Mouse (Mus musculus): ENCODE data around the gene Pdk2.

Pdk2 gene

DNA sequence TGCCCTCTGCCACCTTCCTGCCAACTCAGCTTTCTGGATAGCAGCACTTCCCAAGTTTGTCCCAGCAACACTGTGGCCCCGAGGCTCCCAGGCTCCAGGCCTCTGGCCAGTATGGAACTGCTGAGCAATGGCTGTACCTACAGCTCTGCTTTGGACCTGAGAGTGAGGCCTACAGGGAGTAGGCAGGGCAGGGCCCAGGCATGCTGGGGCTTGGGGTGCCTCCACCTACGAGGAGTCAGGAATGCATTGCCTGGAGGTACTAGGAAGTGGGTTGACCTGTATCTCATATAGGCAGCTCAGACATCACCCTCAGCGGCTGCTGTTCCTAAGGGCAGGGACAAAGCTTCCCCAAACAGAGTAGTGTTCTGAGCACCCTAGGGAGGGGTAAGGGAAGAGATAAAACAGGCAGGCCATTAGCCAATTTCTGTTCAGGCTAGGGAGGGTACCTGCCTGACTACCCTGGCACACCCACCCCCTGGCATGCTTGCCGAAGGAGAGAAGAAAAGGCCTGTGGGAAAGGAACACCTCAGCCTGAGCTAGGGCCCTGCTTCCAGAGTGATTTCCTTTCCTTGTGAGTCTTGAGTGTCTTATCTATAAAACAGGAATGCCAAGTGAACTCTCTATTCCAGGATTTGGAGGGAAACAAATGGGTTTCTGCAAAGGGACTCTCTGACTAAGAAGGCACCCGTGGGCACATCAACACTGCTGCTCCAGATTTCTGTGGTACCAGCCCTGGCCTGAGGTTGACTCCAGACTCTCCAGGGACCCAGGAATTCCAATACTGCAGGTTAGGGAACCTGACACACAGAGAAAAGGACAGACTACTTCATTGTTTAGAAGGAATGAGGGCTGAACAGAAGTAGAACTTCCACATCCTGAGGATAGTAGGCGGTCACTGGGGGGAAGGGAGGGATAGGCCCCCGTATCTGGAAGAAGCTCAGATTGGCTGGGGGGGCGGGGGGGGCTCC, 29.3 kb upstream of the Pdk2 start:
- DNase-seq (ENCODE audit: low spot score in 2 of 2): no peak

- no peak for DNase-seq (ENCODE audit: low spot score in 2 of 2)
Measured at GRCm38 (mm10) chr11:95069226-95069957, 28.2 kb upstream of the Pdk2 start.

DNA sequence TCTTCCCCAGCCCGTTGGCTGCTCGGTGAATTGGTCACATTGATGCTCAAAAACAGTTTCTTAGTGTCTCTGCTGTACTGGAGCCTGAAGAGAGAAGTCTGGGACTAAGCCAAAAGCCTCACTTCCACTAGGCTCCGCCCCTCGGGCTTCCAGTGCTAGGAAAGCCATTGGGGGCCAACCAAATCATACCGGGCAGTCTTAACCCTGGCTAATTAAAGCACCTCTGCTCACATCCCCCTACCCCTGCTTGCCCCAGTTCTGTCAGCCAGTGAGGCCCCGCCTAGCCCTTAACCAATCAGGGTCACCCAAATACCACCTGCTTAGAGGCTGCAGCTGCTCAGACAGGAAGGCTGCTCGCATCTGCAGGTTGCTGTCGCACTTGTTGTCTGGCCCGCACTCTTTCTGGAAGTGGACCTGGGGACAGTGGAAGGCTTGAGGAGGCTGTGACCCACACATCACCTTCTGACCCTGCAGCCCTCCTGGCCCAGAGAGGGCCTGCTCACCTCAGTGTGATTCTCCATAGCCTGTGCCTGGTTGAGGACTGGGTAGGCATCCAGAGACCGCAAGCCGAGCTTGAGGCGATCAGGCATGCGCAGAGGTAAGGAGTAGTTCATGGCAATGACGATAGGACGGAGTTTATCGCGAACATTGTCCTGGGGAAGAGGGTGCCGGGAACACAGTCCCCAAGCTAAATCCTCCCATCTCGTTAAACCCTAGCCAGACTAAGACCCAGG, 15.8 kb upstream of the Pdk2 start:
- no peak for DNase-seq (ENCODE audit: low spot score in 2 of 2)

DNA sequence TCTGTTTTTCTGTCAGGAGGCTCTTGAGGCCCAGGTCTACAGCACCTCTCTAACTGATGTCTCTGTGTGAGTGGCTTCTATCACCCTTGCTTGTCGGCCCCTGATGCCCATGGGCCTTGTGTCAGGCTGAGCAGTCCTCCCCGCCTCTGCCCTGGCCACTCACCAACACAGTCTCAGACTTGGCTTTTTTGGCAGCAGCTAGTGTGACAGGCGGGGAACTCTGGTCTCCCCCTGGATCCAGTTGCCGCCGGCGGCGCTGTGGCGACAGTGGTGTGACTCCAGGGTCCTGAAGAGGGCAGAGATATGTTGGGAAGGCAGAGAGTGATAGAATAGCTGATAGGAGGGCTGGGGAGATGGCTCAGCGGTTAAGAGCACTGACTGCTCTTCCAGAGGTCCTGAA, 11.9 kb upstream of the Pdk2 start:
- DNase-seq (ENCODE audit: low spot score in 2 of 2): no peak

GRCm38 (mm10) chr11:95046980-95047680, 6.0 kb upstream of the Pdk2 start:
- peak in 1 of 2 experiments; percentile 49 for DNase-seq (ENCODE audit: low spot score in 2 of 2)

DNA sequence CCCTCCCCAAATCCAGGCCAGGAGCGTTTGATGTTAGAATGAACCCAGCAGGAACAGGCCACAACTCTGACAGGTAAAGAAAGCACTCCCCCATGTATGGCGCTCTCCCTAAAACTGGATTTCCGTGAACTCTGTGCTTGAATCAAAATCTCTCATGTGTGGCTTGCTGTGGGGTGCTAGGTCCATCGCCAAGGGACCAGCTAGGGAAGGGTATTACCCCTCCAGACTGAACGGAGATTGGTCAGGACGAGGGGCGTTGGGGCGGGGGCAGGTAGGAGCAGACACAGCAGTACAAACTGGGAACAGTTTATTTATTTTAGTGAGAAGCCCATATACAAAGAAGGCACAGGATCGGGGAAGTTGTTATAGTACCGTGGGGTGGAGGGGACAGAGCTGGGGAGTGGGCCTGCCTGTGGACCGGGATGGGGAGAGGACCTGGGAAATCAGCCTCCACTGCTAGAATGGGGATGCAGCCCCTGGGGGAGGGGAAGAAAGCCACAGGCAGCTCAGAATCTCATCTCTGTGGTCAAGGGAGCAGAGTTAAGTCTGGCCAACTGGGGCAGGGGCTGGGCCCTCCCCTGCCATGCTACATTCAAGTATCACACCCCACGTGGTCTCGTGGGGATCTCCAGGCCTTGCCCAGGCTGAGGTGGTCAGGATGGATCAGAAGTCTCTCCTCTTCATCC, 3.2 kb upstream of the Pdk2 start:
- no peak for DNase-seq (ENCODE audit: low spot score in 2 of 2)

DNA sequence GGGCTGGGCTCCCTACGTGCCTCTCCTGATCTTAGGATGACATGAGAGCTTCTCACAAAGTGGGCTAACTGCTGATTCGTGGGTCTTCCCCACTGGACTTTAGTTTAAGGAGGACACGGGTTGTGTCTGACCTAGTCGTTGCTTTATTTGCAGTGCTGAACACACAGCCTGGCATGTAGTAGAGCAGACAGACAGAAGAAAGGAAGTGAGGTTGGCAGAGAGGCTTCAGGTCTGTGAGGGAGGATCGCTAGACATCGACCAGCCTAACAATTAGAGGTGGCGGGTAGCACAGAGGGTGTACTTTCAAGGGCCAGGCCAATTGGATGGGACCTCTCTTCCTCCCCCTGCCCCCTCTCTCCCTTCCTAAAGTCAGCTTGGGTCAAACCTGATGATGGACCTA, 2.5 kb upstream of the Pdk2 start:
- no peak for DNase-seq (ENCODE audit: low spot score in 2 of 2)

DNA sequence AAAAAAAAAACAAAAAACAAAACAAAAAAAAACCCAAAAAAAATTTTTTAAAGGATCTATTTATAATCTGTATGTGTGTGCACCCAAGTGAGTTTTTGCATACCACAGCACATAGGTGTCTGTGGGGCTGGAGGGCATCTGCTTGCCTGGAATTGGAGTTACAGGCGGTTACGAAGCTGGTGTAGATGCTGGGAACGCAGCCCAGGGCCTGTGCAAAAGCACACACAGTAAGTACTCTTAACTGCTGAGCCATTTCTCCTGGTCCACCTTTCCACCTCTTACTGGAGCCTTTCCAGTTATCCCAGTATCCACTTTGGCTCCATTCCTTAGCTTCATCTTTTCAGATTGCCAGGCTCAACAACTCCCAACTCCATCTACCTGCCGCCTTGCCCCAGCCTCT, 1.9 kb upstream of the Pdk2 start:
- no peak for DNase-seq (ENCODE audit: low spot score in 2 of 2)

- DNase-seq (ENCODE audit: low spot score in 2 of 2): peak; percentile 60 to 78
Measured at GRCm38 (mm10) chr11:95042096-95042495, 942 bp upstream of the Pdk2 start.

DNA sequence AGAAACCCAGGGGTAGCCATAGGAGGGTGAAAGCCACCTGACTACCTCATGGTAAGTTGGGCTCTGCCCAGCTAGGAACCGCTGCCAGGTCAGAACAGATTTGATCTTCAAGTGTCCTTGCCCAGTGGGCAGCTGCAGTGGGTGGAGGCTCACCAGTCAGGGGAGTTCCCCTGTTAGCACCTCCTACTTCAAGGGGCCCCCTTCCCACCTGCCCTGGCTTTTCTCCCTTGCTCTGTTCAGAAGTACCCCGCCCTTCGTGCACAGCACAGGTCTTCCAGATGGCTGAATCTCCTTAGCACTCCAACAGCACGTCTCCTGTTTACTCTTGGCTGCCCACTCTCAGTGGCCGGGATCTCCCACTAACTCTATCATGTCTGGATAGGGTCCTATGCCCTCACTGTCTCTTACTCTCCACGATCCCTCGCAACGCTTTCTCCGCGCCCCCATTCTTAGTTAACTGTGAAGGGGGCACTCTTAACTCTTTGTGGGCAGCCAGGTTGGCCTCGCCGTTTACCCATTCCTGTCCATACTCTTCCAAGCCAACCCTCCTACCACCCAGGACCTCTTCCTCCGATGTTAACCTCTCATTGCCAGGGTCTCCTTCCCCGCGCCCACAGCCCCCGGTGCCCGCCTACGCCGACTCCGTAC, 539 bp downstream of the Pdk2 start:
- no peak for DNase-seq (ENCODE audit: low spot score in 2 of 2)

DNA sequence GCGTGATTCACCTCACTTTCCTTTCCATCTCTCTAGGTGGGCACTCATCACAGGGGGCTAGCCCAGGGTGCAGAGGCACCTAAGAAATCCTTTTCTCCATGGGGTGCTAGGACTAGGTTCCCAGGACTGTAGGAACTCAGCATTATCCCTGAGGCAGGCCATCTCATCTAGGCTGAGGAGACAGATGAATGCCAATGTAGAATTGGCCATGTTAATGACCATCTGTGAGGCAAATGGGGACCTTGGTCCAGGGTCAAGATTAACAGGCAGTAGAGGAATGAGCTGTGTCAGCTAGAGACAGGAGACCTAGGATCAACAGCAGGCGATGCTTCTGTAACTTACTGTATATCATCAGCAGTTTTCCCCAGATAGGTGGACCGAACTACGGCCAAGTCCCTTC, 1.4 kb downstream of the Pdk2 start:
- no peak for DNase-seq (ENCODE audit: low spot score in 2 of 2)

DNA sequence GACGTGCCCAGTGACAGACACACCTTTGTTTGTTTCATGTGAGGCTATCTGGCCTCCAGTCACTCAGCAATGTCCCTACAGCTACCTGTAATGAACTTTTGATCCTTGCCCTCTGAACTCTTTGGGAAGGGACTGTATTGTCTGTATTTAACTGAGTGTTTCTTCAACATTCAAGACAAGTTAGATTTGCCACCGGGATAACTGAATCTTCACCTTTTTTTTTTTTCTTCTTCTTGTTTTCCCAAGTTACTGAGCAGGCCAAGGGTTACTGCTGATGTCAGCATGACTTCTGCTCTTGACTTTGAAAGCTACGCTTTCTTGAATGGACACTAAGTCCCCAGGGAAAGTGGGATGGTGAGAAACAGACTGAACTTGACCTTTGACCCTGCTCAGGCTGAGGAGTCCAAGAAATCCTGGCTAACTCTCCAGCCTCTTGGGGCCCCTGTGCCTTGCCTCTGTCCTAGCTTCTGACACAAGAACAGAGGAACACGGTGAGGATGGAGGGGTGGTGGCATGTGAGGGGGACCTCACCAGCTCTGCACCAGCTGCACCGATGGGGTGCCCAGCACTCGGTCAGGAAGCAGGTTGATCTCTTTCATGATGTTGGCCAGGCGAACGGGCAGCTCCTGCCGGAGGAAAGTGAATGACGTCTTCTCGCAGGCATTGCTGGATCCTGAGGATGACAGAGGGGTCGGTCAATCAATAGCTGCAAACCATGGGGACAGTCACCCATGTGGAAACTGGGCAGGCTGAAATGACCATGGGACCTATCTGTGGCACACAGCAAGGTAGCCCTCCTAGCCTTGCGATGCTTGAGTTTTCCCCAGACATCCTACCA, 2.1 kb downstream of the Pdk2 start:
- no peak for DNase-seq (ENCODE audit: low spot score in 2 of 2)

GRCm38 (mm10) chr11:95038156-95038817, 2.9 kb downstream of the Pdk2 start:
- DNase-seq (ENCODE audit: low spot score in 2 of 2): no peak

GRCm38 (mm10) chr11:95037306-95037705, 3.8 kb downstream of the Pdk2 start:
- no peak for DNase-seq (ENCODE audit: low spot score in 2 of 2)

DNA sequence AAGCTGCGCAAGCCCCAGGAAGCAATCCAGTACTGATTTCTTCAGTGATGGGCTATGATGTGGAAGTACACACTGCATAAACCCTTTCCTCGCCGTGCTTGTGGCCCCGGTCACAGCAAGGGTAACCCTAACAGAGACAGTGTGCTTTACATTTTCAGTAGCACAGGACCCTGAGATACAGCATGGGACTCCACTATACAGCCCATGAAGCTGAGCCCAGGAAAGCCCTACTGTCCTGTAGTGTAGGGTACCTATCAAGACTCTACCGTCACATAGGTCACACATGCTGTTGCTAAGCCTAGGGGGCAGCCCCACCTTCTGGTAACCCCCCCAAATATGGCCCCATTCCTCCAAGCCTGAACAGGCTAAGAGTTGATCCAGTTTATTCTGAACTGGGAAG, 4.6 kb downstream of the Pdk2 start:
- DNase-seq (ENCODE audit: low spot score in 2 of 2): no peak

DNA sequence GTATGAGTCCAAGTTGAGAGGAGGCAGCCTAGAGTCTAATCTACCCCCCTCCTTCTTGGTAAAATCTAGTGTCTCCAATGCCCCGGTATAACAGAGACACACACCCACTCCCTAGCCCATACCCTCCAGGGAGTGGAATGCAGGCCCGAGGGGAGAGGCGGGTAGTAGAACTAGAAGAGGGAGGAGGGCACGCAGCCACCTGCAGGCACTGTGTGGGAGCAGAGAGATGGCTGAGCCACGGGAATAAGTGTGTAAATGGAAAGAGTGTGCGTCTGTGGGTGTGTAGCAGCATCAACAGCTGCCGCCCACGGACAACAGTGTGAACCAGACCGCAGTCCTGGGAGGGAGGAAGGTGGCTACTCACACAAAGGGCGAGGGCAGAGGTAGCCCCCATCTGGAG, 6.3 kb downstream of the Pdk2 start:
- DNase-seq (ENCODE audit: low spot score in 2 of 2): no peak

- DNase-seq (ENCODE audit: low spot score in 2 of 2): no peak
Measured at GRCm38 (mm10) chr11:95033617-95034016, 7.5 kb downstream of the Pdk2 start.

DNA sequence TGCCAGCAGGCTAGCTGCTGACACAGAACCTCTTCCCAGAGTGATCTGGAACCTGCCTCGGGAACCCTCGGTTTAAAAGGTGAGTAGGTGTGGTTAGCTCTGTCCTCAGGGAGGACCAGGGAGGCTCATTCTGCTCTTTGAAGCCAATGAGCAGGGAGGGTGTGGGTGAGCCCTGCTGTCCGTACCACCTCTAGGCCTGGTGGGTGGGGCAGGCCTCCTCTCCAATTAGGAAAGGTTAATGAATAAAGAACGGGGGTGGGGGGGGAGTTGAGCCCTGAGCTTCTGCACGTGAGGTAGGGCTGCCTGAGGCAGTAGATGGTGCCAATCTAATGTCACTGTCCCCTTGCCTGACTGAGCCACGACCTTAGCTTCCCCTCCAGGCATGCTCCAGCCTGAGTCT, 8.2 kb downstream of the Pdk2 start:
- no peak for DNase-seq (ENCODE audit: low spot score in 2 of 2)

DNA sequence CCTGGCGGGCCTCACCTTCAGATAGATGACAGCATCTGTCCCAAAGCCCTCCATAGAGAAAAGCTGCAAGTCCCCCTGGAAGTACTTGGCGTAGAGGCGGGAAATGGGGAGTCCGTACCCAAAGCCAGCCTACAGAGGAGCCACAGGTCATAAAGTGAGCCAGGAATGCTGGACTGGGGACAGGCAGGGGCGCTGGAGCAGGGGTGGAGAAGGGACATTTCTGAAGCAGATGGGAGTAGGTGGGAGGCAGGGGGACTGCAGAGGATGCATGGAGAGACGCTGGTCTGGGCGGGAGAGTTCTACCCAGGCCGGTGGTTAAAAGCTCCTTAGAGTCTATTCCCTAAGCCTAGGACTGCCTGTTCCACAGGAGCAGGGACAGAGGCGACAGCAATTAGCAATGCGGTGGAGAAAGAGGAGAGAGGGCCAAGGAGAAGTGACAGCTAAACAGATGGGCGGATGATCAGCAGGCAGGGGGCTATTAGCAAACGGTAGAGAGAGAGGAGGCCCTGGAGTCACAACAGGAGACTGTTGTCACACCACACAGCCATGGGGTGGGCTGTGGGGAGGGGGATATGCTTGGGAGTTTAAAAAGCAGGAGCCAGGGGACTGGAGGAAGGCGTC, 13.2 kb downstream of the Pdk2 start:
- DNase-seq (ENCODE audit: low spot score in 2 of 2): no peak
